Mouse (Mus musculus) Muller cell, postnatal 12 days (primary cell): ENCODE measurements around the gene Gm13212.
"Not testable (repeated sequence)": the region's sequence is repeated elsewhere in the genome, so short reads cannot be mapped to it uniquely, and the experiment has no call there.

ENCODE experiments used
- DNase-seq: peaks from one replicate; pipeline ENCODE4 v3.0.0-alpha.2; 2015; ENCODE audit errors: inconsistent ontology term

Gm13212 gene

DNA sequence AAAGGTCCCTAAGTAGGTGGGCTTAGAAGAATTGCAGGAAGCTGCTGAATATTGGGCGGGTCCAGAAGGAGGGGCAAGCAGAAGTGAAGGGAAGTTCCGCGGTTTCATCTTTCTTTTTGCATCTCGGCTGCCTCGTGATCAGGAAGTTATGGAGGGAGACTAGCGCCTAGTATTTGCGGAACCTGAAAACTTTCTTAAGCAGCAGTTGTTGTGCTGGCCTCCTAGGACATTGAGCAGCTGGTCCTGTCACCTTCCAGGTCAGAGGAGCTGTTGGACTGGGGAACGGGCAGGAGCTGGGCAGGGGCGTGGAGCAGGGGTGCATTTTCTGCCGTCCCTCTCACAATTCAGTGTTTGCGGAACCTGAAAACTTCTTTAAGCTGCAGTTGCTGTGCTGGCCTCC is at the start of gene Gm13212:
Gm13212 (plus strand) TSS at position 89 of the 400 bp plus-strand sequence.
- DNase-seq = not testable (repeated sequence)

DNA sequence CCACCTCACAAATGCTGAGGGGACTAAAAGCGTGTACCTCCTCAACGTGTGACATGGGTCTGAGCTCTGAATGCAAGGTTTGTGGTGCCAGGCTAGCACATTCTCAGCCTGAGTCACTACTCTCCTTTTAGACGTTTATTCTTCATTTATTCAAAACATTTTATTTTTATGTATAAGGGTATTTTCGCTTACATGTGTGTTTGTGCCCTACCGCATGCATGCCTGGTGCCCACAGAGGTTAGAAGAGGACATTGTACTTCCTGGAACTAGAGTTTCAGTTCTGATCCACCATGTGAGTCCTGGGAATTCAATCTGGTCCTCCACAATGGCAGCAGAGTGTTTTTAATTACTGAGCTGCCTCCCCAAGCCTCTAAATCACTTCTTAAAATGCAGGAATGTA is 41.1 kb upstream of the Gm13212 start:
- not testable (repeated sequence) for DNase-seq

DNA sequence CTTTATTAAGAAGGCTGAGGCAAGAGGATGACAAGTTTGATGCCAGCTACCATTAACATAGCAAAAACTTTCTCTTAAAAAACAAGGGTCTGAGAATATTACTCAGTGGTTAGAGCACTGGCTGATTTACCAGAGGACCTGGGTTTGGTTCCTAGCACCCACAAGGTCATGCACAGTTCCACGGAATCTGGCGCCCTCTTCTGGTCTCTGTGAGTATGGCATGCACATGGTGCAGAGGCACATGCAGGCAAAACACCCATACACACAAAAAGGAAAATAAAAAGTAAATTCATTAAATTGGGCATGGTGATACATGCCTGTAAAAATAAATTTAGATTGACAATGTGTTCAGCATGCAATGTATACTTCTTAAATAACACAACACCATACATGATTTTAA is 39.9 kb upstream of the Gm13212 start:
- not testable (repeated sequence) for DNase-seq

GRCm38 (mm10) chr4:145545734-145546349 is 39.1 kb upstream of the Gm13212 start:
- DNase-seq = not testable (repeated sequence)

DNA sequence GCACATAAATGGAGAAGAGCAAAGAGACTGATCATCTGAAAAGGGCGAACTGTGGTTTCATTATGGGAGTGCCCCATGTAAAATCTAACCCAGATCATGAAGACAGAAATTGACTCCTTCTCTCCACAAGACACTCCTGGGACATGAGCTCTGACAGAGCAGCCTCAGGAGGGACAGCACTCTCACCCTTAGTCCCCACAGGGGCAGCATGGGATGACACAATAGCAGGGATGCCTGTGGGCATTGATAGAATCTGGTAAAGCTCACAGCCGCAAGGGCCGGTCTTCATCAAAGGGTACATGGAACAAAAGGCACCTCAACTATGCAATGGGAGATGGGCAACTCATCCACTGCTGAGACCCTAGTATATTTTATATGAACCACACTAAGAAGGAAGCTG is 38.5 kb upstream of the Gm13212 start:
- DNase-seq = not testable (repeated sequence)

- no peak for DNase-seq
Observed at GRCm38 (mm10) chr4:145556680-145557079, 28.3 kb upstream of the Gm13212 start.

DNA sequence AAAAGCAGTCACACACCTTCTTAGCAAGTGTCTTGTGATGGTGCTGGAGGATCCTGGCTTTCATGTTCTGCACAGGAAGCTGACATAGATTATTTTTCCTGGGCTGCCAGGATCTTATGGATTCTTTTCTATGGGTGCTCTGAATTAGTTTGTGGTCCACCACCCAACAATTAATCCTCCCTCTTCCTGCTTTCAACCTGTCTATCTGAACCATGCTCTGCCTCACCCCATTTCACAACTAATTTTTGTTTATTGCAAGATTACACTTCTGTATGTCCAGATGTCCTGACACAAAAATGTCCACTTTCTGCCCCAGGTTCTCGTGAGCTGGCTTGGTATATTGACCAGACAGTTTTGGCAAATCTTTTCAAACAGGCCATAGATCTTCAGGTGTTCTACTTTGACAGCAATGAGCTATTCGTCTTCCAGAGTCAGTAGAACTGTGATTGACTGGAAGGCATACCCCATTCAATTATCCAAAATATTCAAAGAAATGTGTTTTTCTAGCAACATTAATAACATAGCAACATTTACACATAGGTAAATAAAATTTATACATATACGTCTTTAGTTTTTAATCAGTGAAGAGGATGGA is 25.4 kb upstream of the Gm13212 start:
- DNase-seq = no peak

- no peak for DNase-seq
Observed at GRCm38 (mm10) chr4:145564111-145564821, 20.7 kb upstream of the Gm13212 start.

DNA sequence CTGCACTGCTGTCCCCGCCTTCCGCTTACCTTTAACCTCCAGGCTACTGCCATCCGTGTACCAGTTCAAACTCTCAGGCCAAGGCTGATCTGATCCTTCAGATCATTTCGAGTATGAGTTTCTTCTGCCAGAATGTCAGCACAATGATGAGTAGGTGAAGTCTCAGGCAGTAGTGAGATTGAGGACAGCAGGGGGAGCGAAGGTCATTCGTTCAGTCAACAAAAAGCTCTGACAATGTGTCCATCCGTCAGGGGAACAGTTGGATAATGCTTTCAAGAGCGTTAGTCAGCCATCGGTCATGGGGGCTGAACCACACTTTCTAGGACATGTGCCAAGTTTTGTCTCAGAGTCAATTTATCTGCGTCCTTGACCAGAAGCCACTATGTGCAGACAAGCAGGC is 14.5 kb upstream of the Gm13212 start:
- not testable (repeated sequence) for DNase-seq

DNA sequence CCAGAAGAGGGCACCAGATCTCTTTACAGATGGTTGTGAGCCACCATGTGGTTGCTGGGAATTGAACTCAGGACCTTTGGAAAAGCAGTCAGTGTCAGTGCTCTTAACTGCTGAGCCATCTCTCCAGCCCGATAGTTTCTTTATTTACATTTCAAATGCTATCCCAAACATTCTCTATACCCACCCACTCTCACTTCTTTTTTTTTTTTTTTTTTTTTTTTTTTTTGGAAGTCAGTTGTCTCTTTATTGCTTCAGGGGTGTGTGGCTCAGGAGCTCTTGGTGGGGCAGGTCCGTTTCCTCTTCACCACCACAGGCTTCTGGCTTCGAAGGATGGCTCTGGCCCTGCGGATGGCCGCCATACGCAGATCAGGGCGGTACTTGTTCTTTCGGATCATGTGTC is 8.3 kb upstream of the Gm13212 start:
- DNase-seq = not testable (repeated sequence)

DNA sequence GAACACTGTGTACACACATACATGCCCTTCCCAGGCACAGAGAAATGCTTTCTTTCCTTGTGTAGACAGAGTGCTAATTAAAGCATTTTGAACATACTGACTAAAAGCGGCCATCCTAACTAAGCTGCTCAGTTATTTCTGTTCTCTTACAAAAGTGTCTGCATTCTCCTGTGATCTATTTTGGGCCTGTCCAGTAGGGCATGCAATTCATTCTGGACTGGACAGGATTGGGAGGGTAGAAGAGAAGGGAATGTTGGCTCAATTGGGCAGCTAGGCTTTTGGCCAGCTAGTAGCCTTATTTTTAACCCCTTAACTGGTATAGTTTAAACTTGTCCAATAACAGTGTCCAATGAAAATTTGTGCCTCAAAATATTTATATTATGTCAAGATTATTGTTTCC is 4.6 kb upstream of the Gm13212 start:
- DNase-seq = not testable (repeated sequence)

DNA sequence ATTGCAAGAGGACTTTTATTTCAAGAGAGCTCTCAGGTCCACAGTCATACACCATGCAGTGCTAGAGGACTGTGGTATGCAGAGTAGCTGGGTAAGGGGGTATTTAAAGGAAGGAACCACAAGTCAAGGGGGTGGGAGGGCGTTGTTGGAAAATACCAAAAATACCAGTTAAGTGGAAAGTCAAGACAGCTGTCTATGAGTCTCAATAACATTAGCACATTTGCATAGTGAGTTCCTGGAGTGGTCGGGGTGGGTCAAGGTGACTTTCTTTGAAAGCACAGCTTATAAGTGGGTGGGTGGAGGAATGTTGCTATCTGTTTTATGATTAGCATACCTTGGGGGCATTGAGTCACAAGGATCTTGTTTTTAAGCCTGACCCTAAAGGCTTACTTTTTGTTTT is 1.1 kb downstream of the Gm13212 start:
- not testable (repeated sequence) for DNase-seq

DNA sequence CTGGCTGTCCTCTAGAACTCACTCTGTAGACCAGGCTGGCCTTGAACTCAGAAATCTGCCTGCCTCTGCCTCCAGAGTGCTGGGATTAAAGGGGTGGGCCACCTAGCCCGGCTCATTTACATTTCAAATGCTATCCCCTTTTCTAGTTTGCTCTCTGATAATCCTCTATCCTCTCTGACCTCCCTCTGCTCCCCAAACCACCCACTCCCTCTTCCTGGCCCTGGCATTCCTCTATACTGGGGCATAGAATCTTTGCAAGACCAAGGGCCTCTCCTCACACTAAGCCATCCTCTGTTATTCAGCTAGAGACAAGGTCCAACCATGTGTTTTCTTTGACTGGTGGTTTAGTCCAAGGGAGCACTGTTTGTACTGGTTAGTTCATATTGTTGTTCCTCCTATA is 9.2 kb downstream of the Gm13212 start:
- not testable (repeated sequence) for DNase-seq

DNA sequence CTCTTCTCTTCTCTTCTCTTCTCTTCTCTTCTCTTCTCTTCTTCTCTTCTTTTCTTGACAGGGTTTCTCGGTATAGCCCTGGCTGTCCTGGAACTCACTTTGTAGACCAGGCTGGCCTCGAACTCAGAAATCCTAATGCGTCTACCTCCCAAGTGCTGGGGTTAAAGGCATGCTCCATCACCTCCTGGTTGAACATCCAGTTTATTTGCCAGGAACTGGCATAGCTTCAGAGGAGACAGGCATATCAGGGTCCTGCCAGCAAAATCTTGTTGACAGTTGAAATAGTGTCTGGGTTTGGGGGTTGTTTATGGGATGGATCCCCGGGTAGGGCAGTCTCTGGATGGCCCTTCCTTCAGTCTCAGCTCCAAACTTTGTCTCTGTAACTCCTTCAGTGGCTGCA is 9.8 kb downstream of the Gm13212 start:
- not testable (repeated sequence) for DNase-seq

DNA sequence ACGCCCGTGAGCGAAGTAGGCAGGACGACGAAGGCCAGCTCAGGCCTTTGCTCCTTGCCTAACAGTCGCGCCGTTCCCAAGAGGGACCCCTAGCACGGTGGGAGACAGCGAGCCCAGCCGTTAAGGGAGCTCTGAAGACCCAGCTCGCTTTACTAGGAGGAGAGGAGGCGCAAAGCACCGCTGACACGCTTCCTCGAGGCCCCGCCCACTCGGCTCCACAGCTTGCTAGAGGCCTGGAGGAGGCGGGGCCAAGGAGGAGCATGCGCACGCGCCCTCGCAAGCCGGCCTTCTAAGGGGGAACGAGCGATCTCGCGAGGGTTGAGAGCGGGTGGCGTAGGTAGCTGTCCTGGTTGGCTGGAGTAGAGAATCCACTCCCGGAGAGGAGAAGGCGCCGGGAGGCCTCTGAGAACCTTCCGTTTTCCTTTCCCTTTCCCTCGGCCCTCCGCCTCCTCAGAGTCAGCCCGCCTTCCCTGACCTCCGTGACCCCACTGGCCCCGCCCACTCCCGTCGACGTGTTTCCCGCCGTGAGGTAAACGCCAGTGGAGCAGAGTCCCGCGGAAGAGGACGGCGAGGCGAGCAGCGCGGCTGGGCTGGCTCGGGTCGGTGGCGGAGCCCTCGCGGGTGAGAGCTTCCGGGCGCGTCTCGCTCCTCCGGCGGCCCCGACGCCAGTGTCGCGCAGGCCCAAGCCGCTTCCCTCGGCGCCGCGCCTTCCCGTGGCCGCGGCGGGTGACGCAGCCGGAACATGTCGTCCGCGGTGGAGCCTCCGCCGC is 55.6 kb downstream of the Gm13212 start:
- DNase-seq = not testable (repeated sequence)

GRCm38 (mm10) chr4:145670385-145670784 is 85.4 kb downstream of the Gm13212 start, which contains the start of gene Zfp980:
Gene Zfp980 (plus strand): TSS chr4:145670685.
- DNase-seq = not testable (repeated sequence)

GRCm38 (mm10) chr4:145674286-145674780 is 89.4 kb downstream of the Gm13212 start:
- not testable (repeated sequence) for DNase-seq
